Mouse (Mus musculus) brown adipose tissue, adult 24 weeks (tissue): Measurements from ENCODE around the gene Tns3. TPM values are rescaled to one million over a fixed set of nuclear protein-coding genes. Genes with fewer than 3 reads are reported as not detected.
"Not testable (repeated sequence)": the region's sequence is repeated elsewhere in the genome, so short reads cannot be mapped to it uniquely, and the experiment has no call there.

Experiments
- H3K27ac ChIP-seq: fragments of 200-500 bp; replicated peaks from 2 replicates; pipeline ENCODE4 v1.5.1; 2012; ENCODE audit warnings: low read depth, mild to moderate bottlenecking, low read length
- H3K4me1 ChIP-seq: fragments of 200-500 bp; 2 replicates; pipeline ENCODE4 v1.6.1; 2012; ENCODE audit warnings: low read length, mixed read lengths; ENCODE audit not compliant: control insufficient read depth, insufficient read depth, insufficient read length
- H3K4me3 ChIP-seq: fragments of 200-500 bp; 2 replicates; pipeline ENCODE4 v1.5.1; 2012; ENCODE audit warnings: low read depth, mild to moderate bottlenecking, low read length, moderate library complexity; ENCODE audit not compliant: insufficient read depth
- polyA plus RNA-seq: library from polyadenylated mRNA; stranded (reverse); fragments of >200 nt; gene quantifications from 2 replicates; pipeline ENCODE4 v1.2.4, GENCODE M21; 2012; ENCODE audit not compliant: missing spikeins, insufficient read depth, insufficient read length

Tns3 gene
- polyA plus RNA-seq, 1 experiment = 3.0 TPM

DNA sequence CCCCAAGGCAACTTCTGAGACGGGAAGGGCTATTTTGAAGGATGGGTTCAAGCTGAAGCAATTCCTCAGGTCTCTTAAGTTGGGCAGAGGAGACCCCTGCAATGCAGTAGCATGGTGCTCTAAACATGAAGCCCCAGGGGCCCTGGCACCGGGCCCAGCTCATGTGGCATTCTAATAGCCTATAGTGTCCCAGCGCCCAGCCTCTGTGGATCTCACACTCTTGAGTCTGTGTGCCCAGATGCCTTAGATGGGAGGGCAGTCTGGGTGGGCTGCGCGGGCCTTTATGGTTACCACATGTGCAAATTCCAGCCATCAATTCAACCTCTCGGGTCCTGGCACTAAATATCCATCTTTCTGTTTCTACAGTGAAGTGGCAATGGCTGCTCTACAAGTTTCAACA, 38.9 kb downstream of the Tns3 start:
- H3K27ac ChIP-seq = no peak overlapping the region
- no peaks in the 10 kb centered on the region for H3K4me1 ChIP-seq
- H3K4me3 ChIP-seq = no peak overlapping the region

DNA sequence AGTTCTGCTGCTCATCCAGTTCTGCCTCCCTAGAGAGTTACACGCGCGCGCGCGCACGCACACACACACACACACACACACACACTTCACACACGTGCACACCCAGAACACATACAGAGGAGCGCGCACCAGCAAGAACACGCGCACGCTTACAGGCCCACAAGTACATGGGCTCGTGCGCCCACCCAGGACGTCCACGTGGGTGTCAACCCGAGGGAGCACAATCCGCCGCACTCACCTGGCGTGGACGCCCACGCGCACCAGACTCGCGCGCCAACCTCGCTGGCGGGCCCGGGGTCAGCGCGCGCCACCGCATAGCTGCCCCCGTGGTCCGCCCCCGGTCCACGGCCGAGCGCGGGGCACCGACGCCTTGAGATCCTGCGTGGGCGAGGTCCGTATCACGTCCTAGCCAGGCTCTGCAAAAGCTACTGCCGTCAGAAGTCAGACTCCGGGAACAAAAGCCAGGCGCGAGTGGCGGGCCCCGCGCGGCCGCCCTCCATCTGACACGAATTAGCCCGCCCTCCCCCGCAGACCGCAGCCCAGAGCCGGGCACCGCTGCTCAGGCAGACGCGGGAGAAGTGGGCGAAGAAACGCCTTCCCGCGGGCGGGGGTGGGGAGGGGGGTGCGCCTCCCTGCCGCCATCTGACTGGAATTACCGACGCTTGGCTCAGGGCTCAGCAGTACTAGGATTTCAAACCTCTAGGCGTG, 40.0 kb downstream of the Tns3 start:
- H3K4me3 ChIP-seq = peak overlapping the region; percentile 45
- no peak overlapping the region for H3K27ac ChIP-seq
- H3K4me1 ChIP-seq = no peaks in the 10 kb centered on the region

GRCm38 (mm10) chr11:8623852-8624178, 40.5 kb downstream of the Tns3 start:
- Histone ChIP-seq H3K27ac (no peak overlapping the region), H3K4me1 (no peaks in the 10 kb centered on the region), H3K4me3 (peak overlapping the region; percentile 45)

DNA sequence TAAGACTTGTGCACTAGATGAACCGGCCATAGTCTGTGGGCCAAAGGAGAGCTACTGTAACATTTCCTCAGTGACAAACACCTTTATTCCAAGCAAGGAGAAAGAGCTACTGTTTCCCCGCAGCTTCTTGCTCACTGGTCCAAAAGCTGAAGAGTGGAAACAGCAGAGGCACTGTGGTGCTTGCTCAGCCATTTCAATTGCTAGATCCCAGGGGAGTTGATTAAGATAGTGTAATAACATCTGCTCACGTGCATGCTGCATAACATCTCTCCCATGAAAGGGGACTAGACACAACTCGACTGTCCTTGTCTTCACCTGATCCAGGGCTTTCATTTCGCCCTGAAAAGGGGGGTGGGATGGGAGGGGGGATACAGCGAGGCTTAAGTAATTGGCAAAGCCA, 41.7 kb downstream of the Tns3 start:
- Histone ChIP-seq H3K27ac (no peak overlapping the region), H3K4me3 (no peak overlapping the region), H3K4me1 (no peaks in the 10 kb centered on the region)

GRCm38 (mm10) chr11:8619111-8619510, 45.2 kb downstream of the Tns3 start:
- not testable (repeated sequence) for H3K4me1 ChIP-seq, H3K27ac ChIP-seq, H3K4me3 ChIP-seq

GRCm38 (mm10) chr11:8618301-8618700, 46.0 kb downstream of the Tns3 start:
- no peaks in the 10 kb centered on the region for H3K4me1 ChIP-seq
- H3K4me3 ChIP-seq = no peak overlapping the region
- no peak overlapping the region for H3K27ac ChIP-seq

- Histone ChIP-seq H3K4me1 (no peaks in the 10 kb centered on the region), H3K4me3 (no peak overlapping the region), H3K27ac (no peak overlapping the region)
Observed at GRCm38 (mm10) chr11:8615436-8615835, 48.9 kb downstream of the Tns3 start.

- no peak overlapping the region for H3K27ac ChIP-seq
Observed at GRCm38 (mm10) chr11:8610456-8610855, 53.9 kb downstream of the Tns3 start.

GRCm38 (mm10) chr11:8609873-8610272, 54.5 kb downstream of the Tns3 start:
- Histone ChIP-seq H3K4me3 (no peak overlapping the region), H3K4me1 (no peaks in the 10 kb centered on the region)

More at GRCm38 (mm10) chr11:8610456-8610855, 53.9 kb downstream of the Tns3 start:
- Histone ChIP-seq H3K4me1 (no peaks in the 10 kb centered on the region), H3K4me3 (no peak overlapping the region)

DNA sequence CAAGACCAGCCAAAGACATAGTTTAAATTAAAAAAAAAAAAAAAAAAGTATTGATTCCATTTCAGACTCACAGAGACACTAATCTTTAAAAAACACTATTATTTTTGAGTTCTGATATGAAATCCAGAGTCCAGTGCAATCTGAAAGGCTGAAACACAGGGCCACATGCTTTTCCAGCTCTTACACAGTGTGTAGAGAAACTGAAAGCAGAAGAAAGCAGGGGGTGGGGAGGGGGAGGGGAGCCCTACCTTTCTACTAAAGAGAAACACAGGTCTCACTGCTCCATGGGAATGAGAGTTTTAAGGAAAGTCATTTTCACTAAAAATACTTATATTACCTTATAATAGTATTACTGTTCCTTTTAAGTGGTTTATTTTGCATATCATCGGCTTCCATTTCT, 57.2 kb downstream of the Tns3 start:
- H3K4me1 ChIP-seq = no peaks in the 10 kb centered on the region
- no peak overlapping the region for H3K4me3 ChIP-seq
- no peak overlapping the region for H3K27ac ChIP-seq

More at GRCm38 (mm10) chr11:8609873-8610272, 54.5 kb downstream of the Tns3 start:
- H3K27ac ChIP-seq = no peak overlapping the region

DNA sequence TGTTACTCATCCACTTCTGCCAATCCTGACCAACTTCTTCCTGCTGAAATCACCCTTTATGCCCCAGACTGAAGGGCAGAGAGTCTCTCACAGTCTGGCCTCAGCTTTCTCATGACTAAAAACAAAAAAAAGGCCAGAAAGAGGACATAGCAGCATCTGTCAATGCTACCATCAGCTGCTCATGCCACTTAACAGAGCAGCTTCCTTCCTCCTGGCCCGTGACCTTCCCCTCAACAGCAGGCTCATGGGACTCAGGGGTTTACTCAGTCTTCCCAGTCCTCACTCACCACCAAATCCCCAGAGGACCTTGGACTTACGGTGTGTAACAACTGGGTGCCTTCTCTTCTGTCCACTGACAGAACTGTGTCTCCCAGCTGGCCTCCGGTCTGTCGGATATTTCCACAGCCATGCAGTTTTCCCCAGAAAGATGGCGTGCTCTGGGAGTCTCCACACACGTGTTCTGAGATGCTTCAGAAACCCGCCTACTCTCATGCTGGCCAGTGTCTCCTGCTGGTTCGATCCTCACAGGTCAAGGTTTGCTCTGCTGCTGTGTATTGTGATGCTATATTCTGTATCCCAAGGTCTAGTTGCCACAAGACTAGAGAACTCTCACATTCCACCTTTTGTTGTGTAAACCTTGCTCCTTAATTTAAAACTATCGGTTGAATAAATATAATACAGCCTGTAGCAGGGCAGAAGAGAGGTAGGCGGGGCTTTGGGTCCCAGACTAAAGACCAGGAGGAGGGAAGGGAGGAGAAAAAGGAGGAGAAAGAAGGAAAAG, 59.4 kb downstream of the Tns3 start:
- no peaks in the 10 kb centered on the region for H3K4me1 ChIP-seq
- H3K4me3 ChIP-seq = no peak overlapping the region
- H3K27ac ChIP-seq = no peak overlapping the region

- Histone ChIP-seq H3K27ac (no peak overlapping the region), H3K4me3 (no peak overlapping the region), H3K4me1 (no peaks in the 10 kb centered on the region)
Observed at GRCm38 (mm10) chr11:8602606-8603005, 61.7 kb downstream of the Tns3 start.

GRCm38 (mm10) chr11:8601411-8601821, 62.9 kb downstream of the Tns3 start:
- H3K4me3 ChIP-seq = no peak overlapping the region
- no peaks in the 10 kb centered on the region for H3K4me1 ChIP-seq
- no peak overlapping the region for H3K27ac ChIP-seq

GRCm38 (mm10) chr11:8595642-8596041, 68.7 kb downstream of the Tns3 start:
- H3K4me3 ChIP-seq = no peak overlapping the region
- no peaks in the 10 kb centered on the region for H3K4me1 ChIP-seq
- no peak overlapping the region for H3K27ac ChIP-seq

DNA sequence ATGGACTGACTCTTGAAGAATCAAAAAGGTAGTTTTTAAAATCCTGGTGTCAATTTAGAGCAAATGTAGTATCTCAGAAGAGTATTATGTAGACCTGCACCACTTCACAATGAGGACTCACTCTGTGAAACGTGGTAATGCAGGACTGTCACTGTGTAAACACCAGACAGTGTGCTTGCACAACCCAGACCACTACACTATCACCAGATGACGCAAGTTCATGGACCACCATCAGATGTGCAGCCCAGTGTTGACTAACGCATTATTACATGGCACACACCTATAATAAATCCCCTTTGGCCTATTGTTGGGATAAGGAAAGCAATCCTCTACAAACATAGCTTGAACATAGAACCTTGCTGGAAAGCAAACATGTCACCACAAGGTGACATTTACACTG, 71.2 kb downstream of the Tns3 start:
- Histone ChIP-seq H3K4me1 (no peaks in the 10 kb centered on the region), H3K4me3 (no peak overlapping the region), H3K27ac (no peak overlapping the region)

DNA sequence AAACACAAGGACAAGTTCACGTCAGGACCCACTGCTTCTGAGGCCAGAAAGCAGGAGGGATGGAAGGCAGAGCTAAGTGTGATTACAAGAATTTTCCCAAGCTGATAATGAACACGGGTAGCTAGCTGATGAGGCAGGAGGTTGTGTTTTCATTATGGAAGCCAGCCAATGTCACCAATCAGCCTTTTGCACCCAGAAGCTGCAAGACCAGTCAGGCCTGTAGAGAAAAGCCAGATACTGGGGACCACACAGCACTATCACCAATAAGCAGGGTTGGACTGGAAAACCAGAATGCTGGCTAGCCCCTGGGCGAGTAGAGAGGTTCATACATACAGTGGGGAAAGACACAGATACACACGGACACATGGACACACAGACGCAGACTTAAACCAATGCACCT, 73.1 kb downstream of the Tns3 start:
- no peaks in the 10 kb centered on the region for H3K4me1 ChIP-seq
- no peak overlapping the region for H3K4me3 ChIP-seq
- no peak overlapping the region for H3K27ac ChIP-seq
